Mouse (Mus musculus) CD8-positive naive resting alpha-beta T cell, adult 57 days (primary cell): Measurements from ENCODE around the gene Msh5. TPM values are rescaled to one million over a fixed set of nuclear protein-coding genes. Genes with fewer than 3 reads are reported as not detected.

Experiments used
- total RNA-seq: library from RNA; stranded (reverse); gene quantifications from one replicate; pipeline ENCODE4 v1.2.4, GENCODE M21; 2023

Msh5 gene
- 2.9 TPM for total RNA-seq

DNA sequence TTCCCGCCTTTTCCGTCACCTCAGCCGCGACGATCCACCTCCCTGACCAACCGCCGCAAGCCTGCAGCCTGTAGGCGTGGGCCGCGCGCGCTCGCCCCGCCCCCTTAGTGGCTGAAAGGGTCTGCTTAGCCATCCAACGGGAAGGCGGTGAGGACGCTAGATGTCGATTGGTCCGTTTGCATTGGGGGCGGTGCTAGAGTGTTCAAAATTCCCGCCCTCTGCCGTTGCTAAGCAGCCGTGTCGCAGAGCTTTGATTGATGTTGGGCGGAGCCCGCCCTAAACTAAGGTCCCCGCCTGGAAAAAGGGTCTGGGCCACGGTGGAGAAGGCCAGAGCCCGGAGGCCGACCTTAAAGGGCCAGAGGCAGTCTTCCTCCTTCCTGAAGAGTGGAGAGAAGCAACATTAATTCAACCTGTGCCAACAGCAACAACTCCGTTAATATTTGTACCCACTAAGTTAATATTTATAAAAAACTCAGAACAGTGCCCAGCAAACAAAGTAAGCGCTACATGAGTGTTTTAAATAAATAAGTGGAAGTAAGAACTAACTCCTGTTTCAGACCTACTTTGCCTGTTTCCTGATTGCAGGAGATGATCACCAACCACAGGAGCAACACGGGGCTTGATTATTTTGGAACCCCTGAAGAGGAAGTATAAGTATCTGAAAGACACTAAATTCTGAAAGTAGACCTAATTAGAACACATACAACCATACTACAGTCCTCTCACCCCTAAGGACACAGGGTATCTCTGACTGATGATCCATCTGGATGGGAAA is at the start of gene Msh5:
Gene Msh5, minus strand, starts transcription at position 65 of the 775 bp plus-strand sequence.

DNA sequence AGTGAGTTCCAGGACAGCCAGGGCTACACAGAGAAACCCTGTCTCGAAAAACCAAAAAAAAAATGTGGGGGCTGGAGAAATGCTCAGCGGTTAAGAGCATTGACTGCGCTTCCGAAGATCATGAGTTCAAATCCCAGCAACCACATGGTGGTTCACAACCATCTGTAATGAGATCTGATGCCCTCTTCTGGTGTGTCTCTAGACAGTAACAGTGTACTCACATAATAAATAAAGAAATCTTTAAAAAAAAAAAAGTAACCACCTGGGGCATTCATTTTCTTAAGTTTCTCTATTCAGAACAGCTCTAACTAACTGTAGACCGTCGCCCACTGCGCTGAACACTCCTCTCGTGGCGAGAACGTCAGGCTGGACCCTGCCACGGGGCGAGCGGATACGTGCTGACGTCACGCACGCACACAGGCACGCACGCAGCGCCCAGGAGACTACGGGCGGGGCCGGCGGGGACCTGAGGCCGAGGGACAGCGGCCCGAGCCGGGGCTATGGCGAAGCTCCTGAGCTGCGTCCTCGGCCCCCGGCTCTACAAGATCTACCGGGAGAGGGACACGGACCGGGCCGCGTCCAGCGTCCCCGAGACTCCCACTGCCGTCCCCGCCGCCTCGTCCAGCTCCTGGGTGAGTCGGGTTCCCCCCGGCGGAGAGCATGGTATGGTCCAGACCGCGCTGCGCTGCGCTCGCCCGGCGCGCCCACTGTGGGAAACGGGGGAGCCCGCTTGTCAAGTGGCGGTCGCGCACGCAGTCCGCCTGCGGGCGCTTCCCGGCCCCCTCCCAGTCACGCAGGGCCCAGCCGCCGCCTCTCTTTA is 42.5 kb upstream of the Msh5 start, which contains the start of gene Abhd16a:
Gene Abhd16a, plus strand, starts transcription at position 439 of the 820 bp plus-strand sequence.

DNA sequence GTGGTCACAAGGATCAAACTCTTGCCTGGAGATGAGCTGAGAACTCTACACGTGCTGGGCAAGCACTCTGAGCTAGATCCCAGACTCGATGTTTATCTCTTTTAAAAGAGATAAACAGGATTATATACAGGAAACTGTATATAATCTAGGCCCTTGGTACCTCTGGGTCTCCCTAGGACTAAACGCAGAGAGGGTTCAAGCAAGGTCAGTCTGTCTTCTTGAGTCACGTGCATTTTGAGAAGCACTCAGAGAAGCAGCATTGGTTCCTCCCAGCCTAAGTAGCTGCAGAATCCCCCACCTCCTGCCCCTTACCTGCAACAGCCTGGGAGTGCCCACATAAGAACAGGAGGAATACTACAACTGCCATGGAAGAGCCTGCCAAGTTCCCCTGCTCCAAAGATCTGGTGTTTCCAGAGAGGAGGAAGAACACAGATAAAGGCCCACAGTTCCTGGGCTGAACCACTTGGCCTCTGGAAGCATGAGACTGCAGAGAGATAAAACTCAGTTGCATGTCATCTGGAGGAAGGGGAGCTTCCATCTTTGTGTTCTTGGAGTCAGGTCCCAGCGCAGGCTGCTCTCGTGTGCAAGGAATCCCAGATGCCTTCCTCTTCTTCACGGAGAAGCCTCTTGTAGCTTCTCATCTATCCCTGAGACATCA is 38.8 kb upstream of the Msh5 start, which contains the start of gene Ly6g6f:
Gene Ly6g6f, minus strand, starts transcription at position 403 of the 658 bp plus-strand sequence.

DNA sequence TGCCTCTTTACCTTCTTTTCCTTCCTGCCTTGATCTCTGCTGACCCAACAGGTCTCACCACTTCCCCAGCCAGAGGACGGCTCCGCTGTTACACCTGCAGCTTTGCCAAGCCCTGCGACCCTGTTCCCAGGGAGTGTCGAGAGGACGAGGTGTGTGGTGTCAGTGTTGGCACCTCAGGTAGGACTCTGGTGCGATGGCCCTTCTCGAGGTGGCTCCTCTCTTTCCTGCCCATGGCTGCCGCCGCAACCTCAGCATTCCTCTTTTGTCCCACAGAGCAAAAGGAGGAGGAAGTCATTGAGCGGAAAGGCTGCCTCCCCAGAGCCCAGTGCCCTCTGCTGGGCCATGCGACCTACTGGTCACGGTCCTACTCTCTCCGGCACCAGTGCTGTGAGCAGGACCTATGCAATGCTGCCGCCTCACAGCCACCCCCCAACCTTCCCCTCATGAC is 31.3 kb upstream of the Msh5 start, which contains the start of gene Ly6g6d:
Gene Ly6g6d, minus strand, starts transcription at position 280 of the 448 bp plus-strand sequence.

DNA sequence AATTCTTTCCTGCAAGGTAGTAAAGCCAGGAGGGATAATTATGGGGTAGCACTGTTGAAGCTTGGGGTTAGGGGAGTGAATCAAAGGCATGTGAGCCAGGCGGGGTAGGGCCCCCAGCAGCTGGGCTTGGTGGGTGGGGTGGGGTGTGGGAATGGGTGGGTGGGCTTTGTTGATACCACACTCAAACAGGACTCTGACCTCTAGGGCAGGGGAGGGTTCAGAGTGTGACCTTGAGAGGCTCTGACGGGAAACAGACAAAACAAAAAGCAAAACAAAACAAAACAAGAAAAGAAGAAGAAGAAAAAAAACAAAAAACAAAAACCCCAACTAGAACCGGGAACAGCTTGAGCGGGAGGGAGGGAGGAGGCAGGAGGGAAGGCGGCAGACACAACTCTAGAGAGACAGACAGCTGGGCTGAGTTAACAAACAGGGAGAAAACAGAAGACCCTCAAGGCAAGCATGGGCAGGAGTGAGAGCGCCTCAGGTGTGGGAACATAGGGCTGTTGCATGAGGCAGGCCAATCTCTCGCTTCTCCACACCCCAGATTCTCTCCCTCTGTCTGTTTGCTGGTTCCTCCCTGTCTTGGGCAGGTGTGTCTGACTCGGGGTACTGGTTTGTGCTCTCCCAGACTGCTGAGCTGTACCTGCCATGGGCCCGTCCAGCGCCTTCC is 30.1 kb upstream of the Msh5 start, which contains the start of gene Ly6g6e:
Gene Ly6g6e, plus strand, starts transcription at position 396 of the 670 bp plus-strand sequence.

DNA sequence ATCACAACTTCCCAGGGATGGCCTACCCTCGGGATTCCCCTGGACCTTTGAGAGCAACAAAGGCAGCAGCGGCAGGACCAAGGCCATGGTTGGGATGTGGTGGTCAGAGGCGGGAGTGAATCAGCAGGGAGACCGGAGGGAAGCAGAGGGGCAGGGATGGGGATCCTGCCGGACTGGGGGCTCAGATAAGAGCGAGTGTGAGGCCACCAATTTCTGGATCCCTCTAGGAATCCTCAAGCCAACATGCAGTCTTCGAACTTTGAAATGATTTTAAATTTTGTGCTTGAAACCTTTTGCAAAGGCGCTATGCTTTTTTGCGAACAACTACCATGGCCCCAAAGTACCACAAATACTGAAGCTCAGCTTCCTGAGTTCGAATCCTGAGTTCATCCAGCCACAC is 19.5 kb upstream of the Msh5 start, which contains the start of gene Mpig6b:
Gene Mpig6b, minus strand, starts transcription at position 101 of the 400 bp plus-strand sequence.

DNA sequence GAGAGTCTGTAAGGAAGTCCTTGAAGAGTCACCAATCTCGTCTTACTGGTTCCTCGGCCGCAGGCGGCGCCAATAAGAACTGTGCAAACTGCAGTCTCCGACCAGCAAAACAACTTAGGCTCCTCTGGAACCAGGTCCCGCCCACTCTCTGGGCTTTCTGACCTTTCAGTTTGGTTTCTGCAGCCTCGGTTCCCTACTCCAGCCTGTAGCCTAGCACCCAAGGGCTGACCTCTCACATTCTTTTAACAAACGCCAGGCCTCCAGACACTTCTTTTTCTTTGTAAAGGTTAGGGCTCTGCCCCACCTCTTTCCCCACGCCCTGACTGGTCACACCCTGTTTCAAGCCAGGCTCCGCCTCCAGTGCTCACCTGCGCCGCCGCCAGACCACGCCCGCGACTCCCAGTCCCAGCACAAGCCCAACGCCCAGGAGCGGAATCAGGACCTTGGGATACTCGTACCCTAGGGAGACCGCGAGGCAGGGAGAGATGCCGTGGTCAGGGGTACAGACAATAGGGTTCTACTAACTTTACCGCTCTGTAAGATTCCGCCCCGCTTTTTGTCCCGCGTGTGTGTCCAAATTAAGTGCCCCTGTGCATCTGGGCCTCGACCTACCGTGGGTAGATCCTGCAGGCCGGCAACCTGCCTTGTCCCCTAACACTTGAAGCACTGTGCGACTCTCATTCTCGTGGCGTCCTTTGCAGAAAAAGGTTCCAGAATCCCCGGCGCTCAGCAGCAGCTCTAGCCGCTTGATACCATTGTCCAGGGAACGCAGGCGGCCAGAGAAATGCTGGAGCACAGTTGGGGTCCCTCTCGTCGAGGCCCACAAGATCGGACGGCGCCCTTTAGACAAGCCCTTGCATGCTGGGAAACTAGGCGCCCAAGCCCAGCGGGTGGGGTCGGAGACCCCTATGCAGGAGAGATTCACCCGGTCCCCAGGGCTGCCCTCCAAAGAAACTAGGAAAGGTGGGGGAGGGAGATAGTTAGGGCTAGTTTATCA is 18.7 kb upstream of the Msh5 start, which contains the start of gene Ly6g6c:
Gene Ly6g6c, plus strand, starts transcription at position 438 of the 997 bp plus-strand sequence.

DNA sequence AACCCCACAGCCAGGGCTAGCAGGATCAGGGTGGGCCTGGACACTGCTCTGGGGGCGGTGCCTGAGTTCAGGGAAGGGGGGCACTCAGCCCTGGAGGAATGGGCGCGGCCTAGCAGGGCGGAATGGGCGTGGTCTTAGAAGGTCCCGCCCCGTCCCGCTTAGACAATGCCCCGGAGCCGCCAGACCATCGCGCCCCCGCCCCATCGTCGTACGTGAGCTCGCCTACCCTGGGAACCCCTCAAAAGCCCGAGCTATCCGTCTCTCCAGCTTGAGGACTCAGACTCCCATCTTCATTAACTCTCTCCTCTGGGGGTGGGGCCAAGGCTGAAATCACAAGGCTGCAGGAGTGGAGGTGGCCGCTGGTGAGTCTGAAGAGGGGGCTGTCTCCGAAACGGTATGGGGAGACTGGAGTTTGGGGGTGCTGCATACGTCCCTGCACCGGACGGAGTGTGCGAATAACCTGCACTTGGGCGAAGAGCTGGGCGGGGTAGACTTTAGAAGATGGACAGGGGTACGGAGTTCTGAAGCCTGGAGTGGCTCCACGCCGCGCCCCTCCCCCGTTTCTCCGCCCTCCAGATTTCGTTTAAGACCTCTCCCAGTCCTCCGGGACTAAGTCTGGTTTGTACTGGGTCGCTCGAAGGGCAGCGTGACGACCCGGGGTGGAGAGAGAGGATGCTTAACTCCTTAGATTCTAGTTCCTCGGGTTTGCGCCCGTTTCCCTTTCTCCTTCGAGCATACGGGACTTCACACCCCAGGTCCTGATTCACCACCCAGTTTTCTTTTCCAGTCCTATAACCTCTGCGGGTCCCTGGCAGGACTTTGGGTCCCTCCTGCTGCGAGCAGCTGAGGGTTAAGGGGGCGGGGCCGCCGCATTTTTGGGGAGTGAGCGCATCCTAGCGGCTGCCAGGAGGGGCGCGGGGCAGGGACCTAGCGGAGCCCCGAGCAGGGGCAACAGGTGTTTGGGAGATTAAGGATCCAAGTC is 12.7 kb upstream of the Msh5 start, which contains the start of gene Ddah2:
Gene Ddah2, plus strand, starts transcription at position 125 of the 982 bp plus-strand sequence.

DNA sequence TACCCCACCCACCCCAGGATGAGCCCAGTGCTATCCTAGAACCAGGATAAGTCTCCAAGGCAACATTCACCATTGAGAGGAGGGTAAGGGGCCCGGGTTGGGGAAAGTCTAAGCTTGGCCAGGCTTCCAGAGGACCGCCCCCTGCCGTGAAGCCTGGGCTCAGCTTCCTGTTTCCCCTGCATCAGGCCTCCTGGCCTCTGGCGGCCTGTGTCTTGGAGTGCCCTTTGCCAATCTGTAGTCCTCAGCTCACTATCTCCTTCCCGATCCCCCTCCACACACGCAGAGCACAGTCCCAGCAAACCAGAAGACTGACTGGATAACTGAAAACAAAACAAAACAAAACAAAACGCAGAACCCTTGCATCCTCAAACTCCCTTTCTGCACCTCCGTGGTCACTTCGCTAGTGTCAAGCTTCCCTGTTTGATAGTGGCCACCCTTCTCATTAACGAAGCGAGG is 3.0 kb upstream of the Msh5 start, which contains the start of gene Clic1:
Gene Clic1, plus strand, starts transcription at position 406 of the 456 bp plus-strand sequence.

DNA sequence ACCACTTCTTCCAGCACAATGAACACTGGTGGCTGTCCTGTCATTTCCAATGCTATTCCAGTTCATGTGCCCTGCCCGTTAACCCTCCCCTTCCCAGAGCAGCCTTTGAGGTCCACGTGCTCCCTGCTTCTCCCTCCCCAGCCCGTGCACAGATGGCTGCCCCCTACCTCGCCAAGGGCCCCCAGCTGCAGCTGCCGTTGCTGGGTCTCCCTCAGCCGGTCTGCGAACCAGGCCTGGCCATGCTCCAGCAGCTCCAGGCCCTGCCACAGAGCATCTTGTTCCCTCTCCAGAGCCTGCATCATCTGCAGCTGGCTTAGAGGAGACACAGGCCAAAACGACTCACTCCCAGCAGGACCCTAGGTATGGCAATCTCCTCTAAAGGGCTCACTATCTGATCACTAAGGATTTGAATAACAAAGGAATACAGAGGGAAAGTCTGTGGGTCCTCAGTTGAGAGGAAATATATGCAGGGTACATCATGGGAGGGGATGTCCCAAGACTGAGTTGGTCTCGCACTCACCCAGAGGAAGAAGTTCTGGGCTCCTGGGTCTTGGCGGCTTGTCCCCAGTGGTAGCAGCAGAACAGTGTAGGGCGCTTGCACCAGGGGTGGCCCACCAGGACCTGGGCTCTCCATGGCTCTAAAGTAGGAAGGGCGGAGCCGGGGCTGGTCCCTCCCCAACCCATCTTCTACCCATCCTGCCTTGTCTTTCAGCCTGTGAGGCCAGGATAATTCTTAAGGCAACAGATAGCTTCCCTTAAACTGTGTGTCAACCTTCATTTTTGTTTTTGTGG is 19.1 kb downstream of the Msh5 start, which contains the start of gene Sapcd1:
Gene Sapcd1, minus strand, starts transcription at position 740 of the 792 bp plus-strand sequence.

DNA sequence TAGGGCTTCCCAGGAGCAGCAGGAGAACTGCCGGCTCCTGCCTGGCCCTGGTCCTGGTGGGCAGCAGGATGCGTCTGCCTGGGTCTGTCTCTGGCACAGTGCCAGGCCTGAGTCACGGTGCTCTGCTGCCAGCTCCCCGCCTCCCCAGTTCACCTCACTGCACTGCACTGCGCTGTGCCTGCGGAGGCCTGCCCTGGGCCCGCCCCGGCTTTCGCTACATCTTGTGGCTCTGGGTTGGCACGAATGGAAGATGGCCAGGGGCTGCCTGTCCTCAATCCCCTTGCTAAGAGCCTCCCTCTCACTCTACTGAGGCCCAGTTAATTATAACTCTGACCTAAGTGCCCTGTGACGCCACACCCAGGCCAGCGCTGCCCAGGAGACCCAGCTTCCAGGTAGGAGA is 30.2 kb downstream of the Msh5 start, which contains the start of gene Vwa7:
Gene Vwa7, plus strand, starts transcription at position 204 of the 400 bp plus-strand sequence.

DNA sequence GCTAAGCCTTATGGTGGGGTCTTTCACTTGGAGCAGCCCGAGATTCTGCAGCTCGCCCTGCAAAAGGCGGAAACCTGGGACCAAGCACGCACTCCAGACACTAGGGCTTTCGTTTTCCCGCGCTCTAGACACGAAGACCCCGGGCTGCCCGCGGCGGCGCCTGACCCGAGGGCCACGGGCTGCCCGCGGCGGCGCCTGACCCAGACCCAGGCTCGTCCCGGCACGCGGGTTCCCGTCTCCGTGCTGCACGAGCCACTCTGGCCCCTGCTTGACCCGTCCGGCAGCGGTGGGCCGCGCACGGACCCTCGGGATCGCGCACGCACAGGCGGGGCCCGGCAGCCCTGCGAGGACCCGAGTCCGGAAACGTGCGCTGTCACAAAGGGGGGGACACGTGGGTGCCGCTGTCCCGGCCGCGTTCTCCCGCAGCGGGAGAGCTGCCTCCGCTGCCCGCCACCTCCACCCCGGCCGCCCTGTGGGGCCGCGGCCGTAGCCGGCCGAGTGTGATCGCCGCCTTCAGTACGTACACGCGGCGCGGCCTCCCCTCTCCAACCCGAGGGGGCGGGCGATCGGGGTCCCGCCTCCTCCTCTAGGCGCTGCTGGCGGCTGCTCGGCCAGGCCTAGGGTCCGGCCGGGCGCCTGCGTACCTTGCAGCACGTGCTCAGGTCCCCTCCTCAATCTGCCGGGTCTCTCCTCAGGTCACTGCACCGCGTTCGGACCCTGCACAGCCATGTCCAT is 45.7 kb downstream of the Msh5 start, which contains the start of gene Vars:
Gene Vars, plus strand, starts transcription at position 271 of the 735 bp plus-strand sequence.

DNA sequence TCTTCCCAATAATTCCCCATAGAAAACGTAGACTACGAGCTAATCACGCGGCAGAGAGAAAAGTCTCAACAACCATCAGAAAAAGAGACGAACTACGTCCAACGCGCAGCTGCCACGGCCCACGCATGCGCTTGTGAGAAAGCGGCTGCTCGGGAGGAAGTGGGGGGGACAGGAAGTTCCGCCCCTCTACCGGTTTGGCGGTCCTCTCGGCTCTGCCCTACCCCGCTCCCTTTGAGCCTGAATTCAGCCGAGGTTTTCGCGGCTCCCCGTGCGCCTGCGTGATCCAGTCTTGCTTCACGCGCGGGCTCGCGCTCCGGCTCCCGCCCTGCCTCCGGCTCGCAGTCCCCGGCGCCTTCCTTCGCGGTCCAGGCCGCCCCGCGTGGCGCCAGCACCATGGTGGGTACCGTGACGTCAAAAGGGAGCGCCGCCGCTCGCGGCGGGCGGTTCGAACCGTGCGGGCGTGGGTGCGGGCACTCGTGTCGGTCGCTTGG is 64.8 kb downstream of the Msh5 start, which contains the start of gene Lsm2:
Gene Lsm2, plus strand, starts transcription at position 173 of the 491 bp plus-strand sequence.

